Mouse (Mus musculus) stomach, embryonic 14.5 days (tissue): Measurements from ENCODE around the gene Fyn. TPM values are rescaled to one million over a fixed set of nuclear protein-coding genes. Genes with fewer than 3 reads are reported as not detected.

ENCODE experiments used
- ATAC-seq: fragments of 200-750 bp; cut with Nextera tagmentation; 2 replicates; pipeline ENCODE4 v1.8.0; 2017; ENCODE audit warnings: low read depth, moderate TSS enrichment; ENCODE audit not compliant: insufficient number of reproducible peaks, insufficient read depth, low FRiP score
- H3K27ac ChIP-seq: fragments of 300-500 bp; sonication (generic); 2 replicates; pipeline ENCODE4 v1.5.1; 2014; ENCODE audit warnings: mild to moderate bottlenecking, low read length, moderate library complexity, mixed read lengths
- H3K27me3 ChIP-seq: fragments of 300-500 bp; sonication (generic); 2 replicates; pipeline ENCODE4 v1.6.1; 2014; ENCODE audit warnings: low read length, control low read depth, mixed read lengths; ENCODE audit not compliant: control insufficient read depth, insufficient read depth
- H3K36me3 ChIP-seq: fragments of 300-500 bp; sonication (generic); 2 replicates; pipeline ENCODE4 v1.6.1; 2014; ENCODE audit warnings: mild to moderate bottlenecking, control low read depth, low read length, moderate library complexity, mixed read lengths; ENCODE audit not compliant: control insufficient read depth, insufficient read depth
- H3K4me1 ChIP-seq: fragments of 300-500 bp; sonication (generic); 2 replicates; pipeline ENCODE4 v1.6.1; 2014; ENCODE audit warnings: low read length, control low read depth, mixed read lengths; ENCODE audit not compliant: control insufficient read depth, insufficient read depth
- H3K4me2 ChIP-seq: fragments of 300-500 bp; sonication (generic); replicated peaks from 2 replicates; pipeline ENCODE4 v1.6.1; 2014; ENCODE audit warnings: low read depth, low read length, control low read depth
- H3K4me3 ChIP-seq: fragments of 300-500 bp; sonication (generic); 2 replicates; pipeline ENCODE4 v1.5.1; 2014; ENCODE audit warnings: low read depth, low read length, control low read depth
- H3K9ac ChIP-seq: fragments of 300-500 bp; sonication (generic); replicated peaks from 2 replicates; pipeline ENCODE4 v1.6.1; 2014; ENCODE audit warnings: low read depth, mild to moderate bottlenecking, control low read depth, low read length, moderate library complexity, mixed read lengths
- H3K9me3 ChIP-seq: fragments of 300-500 bp; sonication (generic); 2 replicates; pipeline ENCODE4 v1.6.1; 2016; ENCODE audit warnings: low read depth, low read length, control low read depth; ENCODE audit not compliant: control insufficient read depth
- WGBS: fragments of 180-500 bp; shearing (Covaris S2); extraction: QIAGEN DNeasy Blood & Tissue Kit; methylation state at CpG from one replicate; pipeline ENCODE4 v1.1.7; 2014; 5-methylcytosine and 5-hydroxymethylcytosine counted together
- polyA plus RNA-seq: library from polyadenylated mRNA; unstranded; fragments of >200 nt; fragmentation: Nextera tagmentation; extraction: Ambion mirVana; gene quantifications from 2 replicates; pipeline ENCODE4 v1.2.1, GENCODE M21; 2014

The Fyn gene
- polyA plus RNA-seq, 1 experiment from 2014 or later: 32.3 TPM

GRCm38 (mm10) chr10:39385259-39385658 lies 16.6 kb downstream of the Fyn start:
- Histone ChIP-seq H3K4me1 (peaks cover 5% of the 10 kb centered on the region; the same call in 1 of the 2 replicates), H3K9ac (no peak overlapping the region), H3K27ac (no peak overlapping the region), H3K4me3 (no peak overlapping the region), H3K9me3 (no peaks in the 10 kb centered on the region), H3K36me3 (no peaks in the 10 kb centered on the region), H3K27me3 (no peaks in the 10 kb centered on the region), H3K4me2 (no peak overlapping the region)
- 59% methylated on average over 8 of the region's 8 CpGs for WGBS
- no peak for ATAC-seq

- Histone ChIP-seq H3K4me2 (no peak overlapping the region), H3K27me3 (no peaks in the 10 kb centered on the region), H3K4me1 (peaks cover 5% of the 10 kb centered on the region; the same call in 1 of the 2 replicates), H3K27ac (no peak overlapping the region), H3K36me3 (no peaks in the 10 kb centered on the region), H3K4me3 (no peak overlapping the region), H3K9me3 (no peaks in the 10 kb centered on the region), H3K9ac (no peak overlapping the region)
- 64% methylated on average over 15 of the region's 15 CpGs for WGBS
- no peak for ATAC-seq
Observed at GRCm38 (mm10) chr10:39386203-39386602, 17.5 kb downstream of the Fyn start.

GRCm38 (mm10) chr10:39387024-39387423 lies 18.4 kb downstream of the Fyn start:
- Histone ChIP-seq H3K4me3 (no peak overlapping the region), H3K27ac (no peak overlapping the region), H3K4me1 (peaks cover 5% of the 10 kb centered on the region; the same call in 1 of the 2 replicates), H3K4me2 (no peak overlapping the region), H3K36me3 (no peaks in the 10 kb centered on the region), H3K9me3 (0 out of 2 replicates have a peak, but pooled peaks cover 3% of the 10 kb centered on the region), H3K27me3 (no peaks in the 10 kb centered on the region), H3K9ac (no peak overlapping the region)
- no peak for ATAC-seq
- 44% methylated on average over 5 of the region's 5 CpGs for WGBS

- no peak overlapping the region for H3K4me3 ChIP-seq
- H3K9ac ChIP-seq: no peak overlapping the region
- H3K36me3 ChIP-seq: no peaks in the 10 kb centered on the region
- no peak overlapping the region for H3K4me2 ChIP-seq
- 67% methylated on average over 11 of the region's 11 CpGs for WGBS
- peaks cover 5% of the 10 kb centered on the region; the same call in 1 of the 2 replicates for H3K4me1 ChIP-seq
- H3K27me3 ChIP-seq: no peaks in the 10 kb centered on the region
- no peak overlapping the region for H3K27ac ChIP-seq
- 0 out of 2 replicates have a peak, but pooled peaks cover 3% of the 10 kb centered on the region for H3K9me3 ChIP-seq
- ATAC-seq: no peak
Observed at GRCm38 (mm10) chr10:39387556-39387955, 18.9 kb downstream of the Fyn start.

- H3K4me1 ChIP-seq: peaks cover 5% of the 10 kb centered on the region; the same call in 1 of the 2 replicates
- 74% methylated on average over 3 of the region's 3 CpGs for WGBS
- no peak for ATAC-seq
- H3K4me3 ChIP-seq: no peak overlapping the region
- 0 out of 2 replicates have a peak, but pooled peaks cover 3% of the 10 kb centered on the region for H3K9me3 ChIP-seq
- H3K27me3 ChIP-seq: no peaks in the 10 kb centered on the region
- H3K27ac ChIP-seq: no peak overlapping the region
- no peak overlapping the region for H3K4me2 ChIP-seq
- H3K36me3 ChIP-seq: no peaks in the 10 kb centered on the region
- no peak overlapping the region for H3K9ac ChIP-seq
Observed at GRCm38 (mm10) chr10:39388144-39388543, 19.5 kb downstream of the Fyn start.

- no peak overlapping the region for H3K4me3 ChIP-seq
- no peak overlapping the region for H3K27ac ChIP-seq
- WGBS: 75% methylated on average over 11 of the region's 11 CpGs
- ATAC-seq: no peak
- no peaks in the 10 kb centered on the region for H3K36me3 ChIP-seq
- H3K9ac ChIP-seq: no peak overlapping the region
- H3K4me2 ChIP-seq: no peak overlapping the region
- H3K27me3 ChIP-seq: no peaks in the 10 kb centered on the region
- H3K4me1 ChIP-seq: peaks cover 5% of the 10 kb centered on the region; the same call in 1 of the 2 replicates
- H3K9me3 ChIP-seq: 0 out of 2 replicates have a peak, but pooled peaks cover 3% of the 10 kb centered on the region
Observed at GRCm38 (mm10) chr10:39389451-39389891, 20.8 kb downstream of the Fyn start.

- Histone ChIP-seq H3K27ac (no peak overlapping the region), H3K9me3 (0 out of 2 replicates have a peak, but pooled peaks cover 3% of the 10 kb centered on the region), H3K4me1 (peaks cover 5% of the 10 kb centered on the region; the same call in 1 of the 2 replicates), H3K27me3 (no peaks in the 10 kb centered on the region), H3K36me3 (peaks cover 4% of the 10 kb centered on the region; the same call in 1 of the 2 replicates), H3K4me3 (no peak overlapping the region), H3K4me2 (no peak overlapping the region), H3K9ac (no peak overlapping the region)
- WGBS: 81% methylated on average over 7 of the region's 7 CpGs
- ATAC-seq: no peak
Observed at GRCm38 (mm10) chr10:39390541-39390940, 21.9 kb downstream of the Fyn start.

- H3K4me3 ChIP-seq: no peak overlapping the region
- no peak for ATAC-seq
- H3K27me3 ChIP-seq: no peaks in the 10 kb centered on the region
Observed at GRCm38 (mm10) chr10:39392900-39393483, 24.3 kb downstream of the Fyn start.

More at GRCm38 (mm10) chr10:39392900-39393483, 24.3 kb downstream of the Fyn start:
- H3K36me3 ChIP-seq: peaks cover 4% of the 10 kb centered on the region; the same call in 1 of the 2 replicates
- H3K4me2 ChIP-seq: no peak overlapping the region
- WGBS: 84% methylated on average over 6 of the region's 6 CpGs
- no peaks in the 10 kb centered on the region; the same call in 1 of the 2 replicates for H3K4me1 ChIP-seq
- H3K27ac ChIP-seq: no peak overlapping the region
- 0 out of 2 replicates have a peak, but pooled peaks cover 3% of the 10 kb centered on the region for H3K9me3 ChIP-seq
- H3K9ac ChIP-seq: no peak overlapping the region
